Mouse (Mus musculus): Measurements from ENCODE around the gene Kalrn. TPM values are rescaled to one million over a fixed set of nuclear protein-coding genes. Genes with fewer than 3 reads are reported as not detected.

Kalrn gene
- polyA plus RNA-seq, 1 experiment from 2014 or later = 22.8 TPM

DNA sequence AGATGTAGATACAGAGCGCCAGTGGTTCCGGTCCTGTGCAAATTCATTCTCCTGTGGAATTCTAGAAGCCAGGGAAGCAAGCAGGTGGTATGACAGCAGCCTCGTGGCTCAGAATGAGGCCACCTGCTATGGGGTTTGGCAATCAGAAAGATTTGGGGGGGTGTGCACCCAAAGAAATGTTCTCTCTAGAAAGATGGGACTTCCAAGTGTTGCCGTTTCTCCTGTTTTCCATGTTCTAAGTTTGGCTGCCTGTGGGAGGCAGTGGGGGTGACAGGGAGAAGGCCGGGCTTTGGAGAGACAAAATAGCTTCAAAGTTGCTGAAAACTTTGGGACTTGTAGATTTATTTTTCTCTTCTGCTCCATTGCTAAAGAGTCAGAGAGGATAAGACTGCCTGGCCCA lies 301.9 kb downstream of the Kalrn start:
- H3K4me1 ChIP-seq = peaks cover 18% of the 10 kb centered on the region
- 89% methylated on average over 5 of the region's 5 CpGs for WGBS
- H3K9me3 ChIP-seq = no peaks in the 10 kb centered on the region
- no peak for DNase-seq (ENCODE audit: low spot score)
- no peaks in the 10 kb centered on the region for H3K27me3 ChIP-seq (ENCODE audit: insufficient read depth, poor library complexity, severe bottlenecking)
- no peak overlapping the region for H3K27ac ChIP-seq
- H3K4me3 ChIP-seq = no peak overlapping the region
- no peaks in the 10 kb centered on the region for H3K36me3 ChIP-seq

GRCm38 (mm10) chr16:34270681-34271080 lies 302.7 kb downstream of the Kalrn start:
- H3K4me3 ChIP-seq = no peak overlapping the region
- H3K27ac ChIP-seq = no peak overlapping the region
- H3K36me3 ChIP-seq = no peaks in the 10 kb centered on the region
- peaks cover 18% of the 10 kb centered on the region for H3K4me1 ChIP-seq
- WGBS = 62% methylated on average over 2 of the region's 2 CpGs
- DNase-seq (ENCODE audit: low spot score) = no peak
- H3K27me3 ChIP-seq (ENCODE audit: insufficient read depth, poor library complexity, severe bottlenecking) = no peaks in the 10 kb centered on the region
- H3K9me3 ChIP-seq = no peaks in the 10 kb centered on the region

DNA sequence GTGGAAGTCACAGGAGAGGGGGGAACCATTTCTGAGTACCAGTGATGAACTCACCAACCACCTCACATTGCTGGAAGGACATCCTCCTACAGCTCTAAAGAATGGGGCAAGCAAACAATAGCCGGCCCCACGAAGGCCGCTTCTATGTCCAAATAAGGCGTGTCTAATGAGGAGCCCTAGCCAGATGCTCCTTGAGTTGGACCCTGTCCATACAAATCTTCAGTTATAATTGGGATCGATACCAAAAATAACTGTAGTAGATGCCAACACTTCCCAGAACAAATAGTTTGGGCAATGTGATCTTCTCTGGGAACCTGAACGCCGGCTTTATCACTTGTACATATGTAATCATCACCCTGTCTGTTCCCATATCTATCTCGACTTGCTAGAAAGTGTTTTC lies 303.7 kb downstream of the Kalrn start:
- Histone ChIP-seq H3K27ac (no peak overlapping the region), H3K36me3 (no peaks in the 10 kb centered on the region), H3K4me1 (peaks cover 18% of the 10 kb centered on the region), H3K27me3 (ENCODE audit: insufficient read depth, poor library complexity, severe bottlenecking) (no peaks in the 10 kb centered on the region), H3K4me3 (no peak overlapping the region), H3K9me3 (no peaks in the 10 kb centered on the region)
- WGBS = 66% methylated on average over 8 of the region's 8 CpGs
- no peak for DNase-seq (ENCODE audit: low spot score)

GRCm38 (mm10) chr16:34267751-34268150 lies 305.6 kb downstream of the Kalrn start:
- Histone ChIP-seq H3K27me3 (ENCODE audit: insufficient read depth, poor library complexity, severe bottlenecking) (no peaks in the 10 kb centered on the region), H3K9me3 (no peaks in the 10 kb centered on the region), H3K36me3 (no peaks in the 10 kb centered on the region), H3K4me1 (peaks cover 33% of the 10 kb centered on the region), H3K4me3 (no peak overlapping the region), H3K27ac (no peak overlapping the region)
- 91% methylated on average over 1 of the region's 1 CpGs for WGBS
- no peak for DNase-seq (ENCODE audit: low spot score)

DNA sequence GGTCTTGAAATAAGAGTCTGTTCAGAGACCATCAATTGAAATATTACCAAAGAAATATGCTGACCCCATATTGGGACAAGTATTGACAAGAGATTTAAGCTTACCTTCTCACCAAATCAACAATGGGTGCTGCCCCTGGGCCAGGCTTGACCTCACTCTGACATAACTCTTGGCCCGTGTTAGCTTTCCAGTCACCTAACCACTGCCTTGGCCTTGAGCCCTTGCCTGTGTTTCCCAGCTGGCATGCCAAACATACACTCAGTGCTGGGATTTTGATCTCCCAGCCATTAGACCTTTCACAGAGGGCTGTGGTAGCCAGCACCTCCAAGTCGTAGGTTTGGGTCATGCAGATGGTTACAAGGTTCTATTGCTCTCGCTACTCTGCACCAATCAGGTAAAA lies 308.7 kb downstream of the Kalrn start:
- Histone ChIP-seq H3K27me3 (ENCODE audit: insufficient read depth, poor library complexity, severe bottlenecking) (no peaks in the 10 kb centered on the region), H3K9me3 (no peaks in the 10 kb centered on the region), H3K36me3 (no peaks in the 10 kb centered on the region), H3K4me3 (no peak overlapping the region), H3K4me1 (peaks cover 43% of the 10 kb centered on the region), H3K27ac (no peak overlapping the region)
- no peak for DNase-seq (ENCODE audit: low spot score)
- 85% methylated on average over 3 of the region's 3 CpGs for WGBS

GRCm38 (mm10) chr16:34262731-34263460 lies 310.4 kb downstream of the Kalrn start:
- no peaks in the 10 kb centered on the region for H3K36me3 ChIP-seq
- peaks cover 30% of the 10 kb centered on the region for H3K4me1 ChIP-seq
- H3K4me3 ChIP-seq = peak overlapping the region; percentile 35
- no peak for DNase-seq (ENCODE audit: low spot score)
- no peaks in the 10 kb centered on the region for H3K27me3 ChIP-seq (ENCODE audit: insufficient read depth, poor library complexity, severe bottlenecking)
- peak overlapping the region; percentile 67; the same call in 1 of the 2 replicates for H3K27ac ChIP-seq
- H3K9me3 ChIP-seq = no peaks in the 10 kb centered on the region
- WGBS = 54% methylated on average over 22 of the region's 22 CpGs

- peaks cover 32% of the 10 kb centered on the region for H3K4me1 ChIP-seq
- no peaks in the 10 kb centered on the region for H3K27me3 ChIP-seq (ENCODE audit: insufficient read depth, poor library complexity, severe bottlenecking)
- no peaks in the 10 kb centered on the region for H3K36me3 ChIP-seq
- 26% methylated on average over 10 of the region's 10 CpGs for WGBS
- no peak overlapping the region for H3K4me3 ChIP-seq
- H3K9me3 ChIP-seq = no peaks in the 10 kb centered on the region
- H3K27ac ChIP-seq = no peak overlapping the region
- DNase-seq (ENCODE audit: low spot score) = no peak
Measured at GRCm38 (mm10) chr16:34260971-34261924, 312.1 kb downstream of the Kalrn start.

DNA sequence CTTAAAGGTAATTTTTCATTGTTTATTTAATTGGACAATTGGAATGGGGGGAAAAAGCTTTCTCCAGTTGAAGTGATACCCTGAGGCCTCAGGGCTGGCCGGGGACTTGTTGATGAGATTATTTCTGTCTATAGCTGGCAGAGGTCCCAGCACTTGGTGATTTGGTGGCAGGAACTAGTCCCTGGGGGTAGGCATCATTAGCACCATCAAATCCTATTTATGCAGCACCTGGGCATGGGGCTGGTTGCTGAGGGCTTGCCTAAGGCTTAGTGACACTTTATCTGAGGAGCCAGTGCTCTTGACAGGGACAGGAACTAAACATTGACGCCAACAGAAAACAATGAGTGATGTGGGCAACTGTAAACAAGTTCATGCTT lies 318.7 kb downstream of the Kalrn start:
- H3K4me1 ChIP-seq = peaks cover 30% of the 10 kb centered on the region
- no peak for DNase-seq (ENCODE audit: low spot score)
- no peaks in the 10 kb centered on the region for H3K9me3 ChIP-seq
- 0 out of 2 replicates have a peak, but pooled peaks cover 6% of the 10 kb centered on the region for H3K36me3 ChIP-seq
- no peak overlapping the region for H3K27ac ChIP-seq
- H3K4me3 ChIP-seq = no peak overlapping the region
- H3K27me3 ChIP-seq (ENCODE audit: insufficient read depth, poor library complexity, severe bottlenecking) = no peaks in the 10 kb centered on the region
- WGBS = 53% methylated on average over 2 of the region's 2 CpGs

GRCm38 (mm10) chr16:34254002-34254645 lies 319.2 kb downstream of the Kalrn start:
- Histone ChIP-seq H3K36me3 (0 out of 2 replicates have a peak, but pooled peaks cover 7% of the 10 kb centered on the region), H3K27ac (no peak overlapping the region)
- 67% methylated on average over 4 of the region's 4 CpGs for WGBS

GRCm38 (mm10) chr16:34252670-34253069 lies 320.7 kb downstream of the Kalrn start:
- 89% methylated on average over 3 of the region's 3 CpGs for WGBS
- 0 out of 2 replicates have a peak, but pooled peaks cover 10% of the 10 kb centered on the region for H3K36me3 ChIP-seq

More at GRCm38 (mm10) chr16:34254002-34254645, 319.2 kb downstream of the Kalrn start:
- Histone ChIP-seq H3K9me3 (no peaks in the 10 kb centered on the region), H3K27me3 (ENCODE audit: insufficient read depth, poor library complexity, severe bottlenecking) (no peaks in the 10 kb centered on the region), H3K4me1 (peaks cover 30% of the 10 kb centered on the region), H3K4me3 (no peak overlapping the region)
- no peak for DNase-seq (ENCODE audit: low spot score)

GRCm38 (mm10) chr16:34248256-34248655 lies 325.1 kb downstream of the Kalrn start:
- Histone ChIP-seq H3K4me1 (peaks cover 7% of the 10 kb centered on the region; the same call in 1 of the 2 replicates), H3K27ac (no peak overlapping the region), H3K4me3 (no peak overlapping the region), H3K36me3 (peaks cover 13% of the 10 kb centered on the region; the same call in 1 of the 2 replicates), H3K27me3 (ENCODE audit: insufficient read depth, poor library complexity, severe bottlenecking) (no peaks in the 10 kb centered on the region), H3K9me3 (no peaks in the 10 kb centered on the region)
- 66% methylated on average over 4 of the region's 4 CpGs for WGBS
- no peak for DNase-seq (ENCODE audit: low spot score)

More at GRCm38 (mm10) chr16:34252670-34253069, 320.7 kb downstream of the Kalrn start:
- Histone ChIP-seq H3K4me1 (peaks cover 33% of the 10 kb centered on the region), H3K27ac (no peak overlapping the region), H3K4me3 (no peak overlapping the region), H3K9me3 (no peaks in the 10 kb centered on the region), H3K27me3 (ENCODE audit: insufficient read depth, poor library complexity, severe bottlenecking) (no peaks in the 10 kb centered on the region)
- no peak for DNase-seq (ENCODE audit: low spot score)

DNA sequence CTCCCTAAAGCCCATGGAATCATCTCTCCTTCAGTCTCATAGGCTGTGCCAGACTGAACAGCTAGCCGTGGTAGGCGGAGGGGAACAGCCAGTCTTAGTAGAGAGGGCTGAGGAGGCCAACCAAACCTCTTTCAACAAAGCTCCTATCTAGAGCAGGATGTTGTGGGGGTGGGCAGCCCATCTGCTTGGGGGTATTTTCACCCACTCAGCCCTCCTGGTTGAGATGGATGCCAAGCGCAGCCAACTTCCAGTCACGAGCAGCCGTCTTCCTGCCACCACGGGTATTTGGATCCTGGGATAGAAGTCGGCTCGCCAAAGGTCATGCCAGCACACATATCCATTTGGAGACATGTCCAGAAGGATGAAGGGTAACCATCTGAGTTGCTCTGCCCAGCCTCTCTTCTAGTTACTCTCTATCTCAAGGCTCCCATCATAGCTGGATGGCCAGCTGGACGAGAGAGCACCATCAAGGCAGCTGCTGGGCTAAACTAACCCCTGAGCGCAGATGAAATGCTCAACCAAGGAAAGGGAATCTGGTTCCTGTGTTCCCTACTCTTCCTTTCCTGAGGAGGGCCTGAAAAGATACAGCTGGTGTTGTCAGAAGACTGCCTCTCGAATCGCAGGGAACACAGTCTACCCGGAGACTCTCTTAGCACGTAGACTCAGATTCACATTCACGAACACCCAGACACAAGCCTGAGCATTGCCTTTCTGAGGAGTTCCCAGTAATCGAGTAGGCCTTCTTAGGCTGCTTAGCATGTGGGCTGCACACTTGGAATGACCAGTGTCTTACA lies 331.2 kb downstream of the Kalrn start:
- 0 out of 2 replicates have a peak, but pooled peaks cover 5% of the 10 kb centered on the region for H3K4me1 ChIP-seq
- H3K27ac ChIP-seq = no peak overlapping the region
- WGBS = 93% methylated on average over 16 of the region's 16 CpGs
- H3K4me3 ChIP-seq = no peak overlapping the region
- H3K9me3 ChIP-seq = no peaks in the 10 kb centered on the region
- DNase-seq (ENCODE audit: low spot score) = no peak
- peaks cover 15% of the 10 kb centered on the region for H3K36me3 ChIP-seq
- no peaks in the 10 kb centered on the region for H3K27me3 ChIP-seq (ENCODE audit: insufficient read depth, poor library complexity, severe bottlenecking)

Data from heart, embryonic 10.5 days (tissue).